In the genomic region with DNA sequence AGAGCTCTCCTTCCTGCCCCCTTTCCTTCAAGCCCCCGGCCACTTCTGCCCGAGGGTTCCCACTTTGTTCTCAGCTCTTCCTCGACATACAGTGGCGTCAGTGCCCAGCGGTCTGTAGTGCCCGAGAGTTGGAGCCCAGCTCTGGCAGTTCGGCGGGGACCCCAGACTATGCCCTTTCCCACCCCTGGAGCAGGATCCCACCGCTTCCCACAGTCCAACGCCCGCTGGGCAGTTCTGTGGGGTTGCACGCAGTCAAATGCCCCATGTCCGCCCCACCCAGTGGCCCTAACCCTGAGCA, we compare ENCODE assay signal across 10 mouse cellular contexts. TPM values are rescaled to one million over a fixed set of nuclear protein-coding genes. Genes with fewer than 3 reads are reported as not detected.
DNase-seq lines count a peak whose midpoint lies in the region; ATAC-seq lines count a peak whose summit lies in the region.
"Had no signal": no experiment of that assay in that cellular context is flagged by ENCODE, and none has a peak within 500 bp of the region (broad histone marks: within the 10 kb centered on the region; RNA-seq: fewer than 3 reads in every experiment).

No protein-coding gene starts in this region.

- peak; percentile 80 for DNase-seq in heart, adult 11 months
- DNase-seq in heart, postnatal 36 days: no peak
- DNase-seq in neural tube, embryonic 11.5 days (ENCODE audit: low spot score): no peak
- DNase-seq in neural tube, embryonic 10.5 days (ENCODE audit: extremely low spot score, low spot score): no peak
- no peak for DNase-seq in gastrocnemius, adult 8-10 months (ENCODE audit: low spot score in 2 of 2)
- DNase-seq in thymus, postnatal 10 days (ENCODE audit: low spot score in 2 of 2): no peak

- H3K4me1 ChIP-seq in neural tube, embryonic 11.5 days (ENCODE audit: control insufficient read depth, insufficient read depth, low read length): no peaks in the 10 kb centered on the region
- 0 out of 2 replicates have a peak, but pooled peaks cover 5% of the 10 kb centered on the region for H3K4me1 ChIP-seq in intestine, embryonic 15.5 days (replicated peaks)
- H3K4me1 ChIP-seq in neural tube, embryonic 14.5 days (ENCODE audit: control insufficient read depth, insufficient read depth, low read length): no peaks in the 10 kb centered on the region

- peak overlapping the region; percentile 26; the same call in 1 of the 2 replicates for H3K4me2 ChIP-seq in neural tube, embryonic 11.5 days (ENCODE audit: low read depth)
- 0 out of 2 replicates have a peak overlapping the region, but pooled peaks have one; percentile 15 for H3K4me2 ChIP-seq in intestine, embryonic 15.5 days (replicated peaks)
- H3K4me2 ChIP-seq in neural tube, embryonic 14.5 days (ENCODE audit: low read depth, low read length): peak overlapping the region; percentile 31; the same call in 1 of the 2 replicates

- no peaks in the 10 kb centered on the region for H3K36me3 ChIP-seq in neural tube, embryonic 11.5 days (ENCODE audit: control insufficient read depth, insufficient read depth, low read length)
- H3K36me3 ChIP-seq in intestine, embryonic 15.5 days: no peaks in the 10 kb centered on the region
- H3K36me3 ChIP-seq in neural tube, embryonic 14.5 days (ENCODE audit: control insufficient read depth, insufficient read depth, low read length): no peaks in the 10 kb centered on the region

- no peak overlapping the region for H3K9ac ChIP-seq in neural tube, embryonic 11.5 days (ENCODE audit: low read length)
- no peak overlapping the region; the same call in 1 of the 2 replicates for H3K9ac ChIP-seq in intestine, embryonic 15.5 days
- H3K9ac ChIP-seq in neural tube, embryonic 14.5 days (replicated peaks; ENCODE audit: low read depth, low read length): no peak overlapping the region

- H3K27me3 ChIP-seq in neural tube, embryonic 11.5 days (ENCODE audit: control insufficient read depth, insufficient read depth, low read length): no peaks in the 10 kb centered on the region
- H3K27me3 ChIP-seq in intestine, embryonic 15.5 days (replicated peaks): no peaks in the 10 kb centered on the region
- no peaks in the 10 kb centered on the region for H3K27me3 ChIP-seq in neural tube, embryonic 14.5 days (ENCODE audit: control insufficient read depth, insufficient read depth, low read length)

- no peak overlapping the region for H3K4me3 ChIP-seq in neural tube, embryonic 11.5 days (ENCODE audit: low read depth, low read length)
- H3K4me3 ChIP-seq in intestine, embryonic 15.5 days (replicated peaks): no peak overlapping the region
- H3K4me3 ChIP-seq in neural tube, embryonic 14.5 days (ENCODE audit: low read depth, low read length): no peak overlapping the region

- intact Hi-C loops in heart, postnatal 36 days (cut with DNase I): no loop called here

- WGBS in neural tube, embryonic 11.5 days: 41% methylated on average over 13 of the region's 13 CpGs
- WGBS in intestine, embryonic 15.5 days: 50% methylated on average over 13 of the region's 13 CpGs
- WGBS in neural tube, embryonic 14.5 days: 44% methylated on average over 13 of the region's 13 CpGs

- no peaks in the 10 kb centered on the region for H3K9me3 ChIP-seq in neural tube, embryonic 11.5 days (ENCODE audit: control insufficient read depth, low read length)
- no peaks in the 10 kb centered on the region for H3K9me3 ChIP-seq in intestine, embryonic 15.5 days
- no peaks in the 10 kb centered on the region for H3K9me3 ChIP-seq in neural tube, embryonic 14.5 days (ENCODE audit: control insufficient read depth, low read length)

- ATAC-seq in neural tube, embryonic 11.5 days (ENCODE audit: insufficient read depth, low FRiP score, low TSS enrichment): no peak
- no peak for ATAC-seq in intestine, embryonic 15.5 days
- peak; percentile 28; the same call in 1 of the 2 replicates for ATAC-seq in neural tube, embryonic 14.5 days (ENCODE audit: low read depth)
- ATAC-seq: lung, postnatal 0 days had no signal

- H3K27ac ChIP-seq in neural tube, embryonic 11.5 days (ENCODE audit: low read depth, low read length): no peak overlapping the region
- H3K27ac ChIP-seq in intestine, embryonic 15.5 days: no peak overlapping the region
- no peak overlapping the region for H3K27ac ChIP-seq in neural tube, embryonic 14.5 days (ENCODE audit: low read depth, low read length)

RNA-seq across cellular contexts. Expression of gene Crygn, which starts 21.0 kb away (rescaled TPM):
- not detected for total RNA-seq in heart, postnatal 36 days (2021)
- not detected in 2 replicates for polyA plus RNA-seq in neural tube, embryonic 11.5 days (2014; fragmentation: Nextera tagmentation; extraction: Ambion mirVana)
- polyA plus RNA-seq in intestine, embryonic 15.5 days (2015; fragmentation: Nextera tagmentation; extraction: Ambion mirVana): 1.3 and 1.8 TPM in 2 replicates
- polyA plus RNA-seq in neural tube, embryonic 14.5 days (2014; fragmentation: Nextera tagmentation; extraction: Ambion mirVana): 2.0 TPM in 1 of 2 replicates, not detected in the other
- total RNA-seq in gastrocnemius, adult 8-10 months (2022): not detected
- total RNA-seq: gastrocnemius, adult 18-20 months had no signal

RNA-seq across cellular contexts. Expression of gene Wdr86, which starts 48.3 kb away (rescaled TPM):
- under 1 TPM; 0.49 to 0.53 TPM for total RNA-seq in heart, postnatal 36 days (2021)
- polyA plus RNA-seq in neural tube, embryonic 11.5 days (2014; fragmentation: Nextera tagmentation; extraction: Ambion mirVana): 14.2 and 16.9 TPM in 2 replicates
- polyA plus RNA-seq in intestine, embryonic 15.5 days (2015; fragmentation: Nextera tagmentation; extraction: Ambion mirVana): 10.6 and 11.6 TPM in 2 replicates
- 1.2 and 5.3 TPM in 2 replicates for polyA plus RNA-seq in neural tube, embryonic 14.5 days (2014; fragmentation: Nextera tagmentation; extraction: Ambion mirVana)
- total RNA-seq in gastrocnemius, adult 8-10 months (2022): under 1 TPM in 1 of 4 experiments, not detected in 3; 0.18 TPM
- total RNA-seq: gastrocnemius, adult 18-20 months had no signal
